22 mouse cellular contexts compared by ENCODE assay signal in genomic region chr17:41144523-41144922, GRCm38 (mm10).
DNase-seq lines count a peak whose midpoint lies in the region; ATAC-seq and TF ChIP-seq lines count a peak whose summit lies in the region.
"Had no signal": no experiment of that assay in that cellular context is flagged by ENCODE, and none has a peak within 500 bp of the region (broad histone marks: within the 10 kb centered on the region; RNA-seq: fewer than 3 reads in every experiment).

No protein-coding gene starts in this region.

- no peaks in the 10 kb centered on the region for H3K27me3 ChIP-seq in midbrain, embryonic 16.5 days (ENCODE audit: control insufficient read depth, insufficient read depth, low read depth, low read length)
- H3K27me3 ChIP-seq: forebrain, embryonic 13.5 days; hindbrain, embryonic 12.5 days; hindbrain, embryonic 15.5 days had no signal

- no peaks in the 10 kb centered on the region for H3K9me3 ChIP-seq in midbrain, embryonic 16.5 days (replicated peaks; ENCODE audit: control insufficient read depth, low read length, poor library complexity, severe bottlenecking)
- H3K9me3 ChIP-seq: forebrain, embryonic 10.5 days; forebrain, embryonic 13.5 days; hindbrain, embryonic 12.5 days; hindbrain, embryonic 15.5 days had no signal

- DNase-seq in layer of hippocampus, adult 9-11 months = peak; percentile 5
- no peak for DNase-seq in layer of hippocampus, adult 11-12 months (ENCODE audit: low spot score)
- peak; percentile 9 to 15 for DNase-seq in left cerebral cortex, postnatal 14 days (ENCODE audit: low spot score in 2 of 2)
- no peak for DNase-seq in left cerebral cortex, adult 2 months (ENCODE audit: extremely low spot score in 1 of 2, low spot score in 2 of 2)
- peak; percentile 61 for DNase-seq in brain, adult 2 months (ENCODE audit: low read depth, low spot score)
- DNase-seq in left cerebral cortex, postnatal 25 days (ENCODE audit: low spot score in 2 of 2) = peak; percentile 9 to 81
- DNase-seq: adrenal gland, adult 2 months; adrenal gland, postnatal 14 days; cerebellum, adult 11-12 months; cerebellum, adult 8-10 months; cerebellum, postnatal 10 days; gastrocnemius, adult 2 months; gastrocnemius, postnatal 14 days; heart, adult 11 months had no signal

- H3K4me2 ChIP-seq in midbrain, embryonic 16.5 days (ENCODE audit: low read length) = no peak overlapping the region
- H3K4me2 ChIP-seq: forebrain, embryonic 13.5 days; heart, embryonic 11.5 days; hindbrain, embryonic 12.5 days; hindbrain, embryonic 15.5 days had no signal

- no peak for TF ChIP-seq CTCF in left cerebral cortex, adult 2 months (IDR thresholded peaks at IDR 0.05)

- H3K4me3 ChIP-seq in left cerebral cortex, adult 2 months = no peak overlapping the region
- no peak overlapping the region for H3K4me3 ChIP-seq in midbrain, embryonic 16.5 days (ENCODE audit: low read depth, low read length)
- H3K4me3 ChIP-seq: forebrain, embryonic 10.5 days; forebrain, embryonic 13.5 days; gastrocnemius, adult 2 months; hindbrain, embryonic 12.5 days; hindbrain, embryonic 15.5 days had no signal

- no peaks in the 10 kb centered on the region for H3K4me1 ChIP-seq in midbrain, embryonic 16.5 days (ENCODE audit: control insufficient read depth, insufficient read depth, low read length)
- H3K4me1 ChIP-seq: forebrain, embryonic 10.5 days; forebrain, embryonic 13.5 days; hindbrain, embryonic 12.5 days; hindbrain, embryonic 15.5 days had no signal

- no peak overlapping the region for H3K27ac ChIP-seq in left cerebral cortex, adult 2 months
- H3K27ac ChIP-seq in midbrain, embryonic 16.5 days (ENCODE audit: low read length) = no peak overlapping the region
- H3K27ac ChIP-seq: forebrain, embryonic 10.5 days; forebrain, embryonic 13.5 days; gastrocnemius, adult 2 months; hindbrain, embryonic 12.5 days; hindbrain, embryonic 15.5 days had no signal

- ATAC-seq in midbrain, embryonic 16.5 days = no peak
- ATAC-seq: CD4-positive, CD25-positive, alpha-beta regulatory T cell, adult 4 months; forebrain, embryonic 13.5 days; forebrain, embryonic 16.5 days had no signal

- H3K36me3 ChIP-seq in midbrain, embryonic 16.5 days (ENCODE audit: control insufficient read depth, insufficient read depth, low read length) = no peaks in the 10 kb centered on the region
- H3K36me3 ChIP-seq: forebrain, embryonic 10.5 days; hindbrain, embryonic 12.5 days; hindbrain, embryonic 15.5 days had no signal

- no peak overlapping the region for H3K9ac ChIP-seq in midbrain, embryonic 16.5 days (ENCODE audit: low read depth, low read length)
- H3K9ac ChIP-seq: forebrain, embryonic 13.5 days; hindbrain, embryonic 12.5 days; hindbrain, embryonic 15.5 days had no signal

- 90% methylated on average over 4 of the region's 4 CpGs for WGBS in midbrain, embryonic 16.5 days

- intact Hi-C loops in left cerebral cortex, postnatal 14 days (cut with DNase I) = no loop called here
- intact Hi-C loops in left cerebral cortex, adult 2 months (cut with DNase I) = no loop called here
- intact Hi-C loops in left cerebral cortex, postnatal 25 days (cut with DNase I) = no loop called here

Comparison
In these comparisons a context has a peak if more than half of its experiments do, and no peak if none do; other contexts are left out.
1. DNase-seq: peak in layer of hippocampus, adult 9-11 months (single experiment), left cerebral cortex, postnatal 14 days (2 of 2), brain, adult 2 months (single experiment) and left cerebral cortex, postnatal 25 days (2 of 2); none in layer of hippocampus, adult 11-12 months (single experiment) and left cerebral cortex, adult 2 months (0 of 2).